In genomic region chr17:81701701-81702100, GRCm38 (mm10) we compare ENCODE assay signal across 28 mouse cellular contexts. TPM values are rescaled to one million over a fixed set of nuclear protein-coding genes. Genes with fewer than 3 reads are reported as not detected.
DNase-seq lines count a peak whose midpoint lies in the region; ATAC-seq and TF ChIP-seq lines count a peak whose summit lies in the region.
"Had no signal": no experiment of that assay in that cellular context is flagged by ENCODE, and none has a peak within 500 bp of the region (broad histone marks: within the 10 kb centered on the region; RNA-seq: fewer than 3 reads in every experiment).

No protein-coding gene starts in this region.

- no peak for DNase-seq in heart, postnatal 36 days
- DNase-seq in heart, adult 18-20 months, result no peak
- DNase-seq in heart, postnatal 14 days, result no peak
- DNase-seq in MEL (ENCODE audit: low read depth, low spot score), result peak; percentile 53
- DNase-seq in midbrain, embryonic 10.5 days (ENCODE audit: low spot score), result no peak
- DNase-seq: adrenal gland, adult 2 months; adrenal gland, postnatal 10 days; adrenal gland, postnatal 25 days; B cell, adult 2 months; cerebellum, adult 11 months; cerebellum, adult 18-20 months; cerebellum, adult 8-10 months; cerebellum, adult 9-11 months; cerebellum, postnatal 14 days; cerebellum, postnatal 36 days; embryo, embryonic 11 days had no signal

- no peaks in the 10 kb centered on the region for H3K79me2 ChIP-seq in MEL (ENCODE audit: control insufficient read depth, insufficient read depth, low read length, poor library complexity)

- intact Hi-C loops in heart, postnatal 36 days (cut with DNase I), result no loop called here
- intact Hi-C loops in heart, postnatal 14 days (cut with DNase I), result no loop called here

- WGBS in heart, embryonic 11.5 days (ENCODE audit: insufficient replicate concordance), result 58% methylated on average over 4 of the region's 4 CpGs
- WGBS in heart, embryonic 13.5 days, result 49% methylated on average over 4 of the region's 4 CpGs
- 39% methylated on average over 4 of the region's 4 CpGs for WGBS in heart, embryonic 16.5 days
- 91% methylated on average over 4 of the region's 4 CpGs for WGBS in midbrain, embryonic 10.5 days

- H3K9ac ChIP-seq in heart, embryonic 11.5 days (ENCODE audit: low read depth, low read length), result no peak overlapping the region
- H3K9ac ChIP-seq in heart, embryonic 13.5 days, result no peak overlapping the region
- no peak overlapping the region for H3K9ac ChIP-seq in heart, embryonic 16.5 days (ENCODE audit: low read length)
- no peak overlapping the region for H3K9ac ChIP-seq in MEL (ENCODE audit: control insufficient read depth, low read depth, low read length, poor library complexity, severe bottlenecking)
- H3K9ac ChIP-seq: embryonic facial prominence, embryonic 13.5 days; embryonic facial prominence, embryonic 15.5 days; forebrain, embryonic 12.5 days had no signal

- no peak overlapping the region for H3K4me3 ChIP-seq in heart, embryonic 11.5 days (ENCODE audit: low read depth, low read length)
- no peak overlapping the region for H3K4me3 ChIP-seq in heart, embryonic 13.5 days
- no peak overlapping the region for H3K4me3 ChIP-seq in heart, embryonic 16.5 days (ENCODE audit: low read length)
- peak overlapping the region in 1 of 2 experiments; percentile 9; a peak in 3 of 4 replicates for H3K4me3 ChIP-seq in MEL (ENCODE audit: control insufficient read depth in 1 of 2, insufficient read depth in 1 of 2, low read depth in 2 of 2, low read length in 2 of 2)
- no peak overlapping the region for H3K4me3 ChIP-seq in midbrain, embryonic 10.5 days
- H3K4me3 ChIP-seq: embryonic facial prominence, embryonic 13.5 days; embryonic facial prominence, embryonic 15.5 days; erythroblast, embryonic 14.5 days; forebrain, embryonic 10.5 days; forebrain, embryonic 12.5 days had no signal

- no peak for ATAC-seq in heart, embryonic 11.5 days (replicated peaks; ENCODE audit: insufficient number of reproducible peaks, low FRiP score, low TSS enrichment)
- ATAC-seq in heart, embryonic 13.5 days (ENCODE audit: extremely low read depth, insufficient number of reproducible peaks, low FRiP score, low TSS enrichment), result no peak
- ATAC-seq in heart, embryonic 16.5 days (replicated peaks; ENCODE audit: extremely low read depth, insufficient read depth, low FRiP score), result no peak
- ATAC-seq: CD4-positive, CD25-positive, alpha-beta regulatory T cell, adult 4 months; forebrain, embryonic 14.5 days had no signal

- H3K27me3 ChIP-seq in heart, embryonic 11.5 days (ENCODE audit: control insufficient read depth, insufficient read depth, low read length), result no peaks in the 10 kb centered on the region
- no peaks in the 10 kb centered on the region for H3K27me3 ChIP-seq in heart, embryonic 13.5 days (replicated peaks)
- no peaks in the 10 kb centered on the region for H3K27me3 ChIP-seq in heart, embryonic 16.5 days (ENCODE audit: control insufficient read depth, insufficient read depth, low read length)
- no peaks in the 10 kb centered on the region for H3K27me3 ChIP-seq in MEL (ENCODE audit: control insufficient read depth in 1 of 2, insufficient read depth in 2 of 2, low read length in 2 of 2)
- H3K27me3 ChIP-seq in midbrain, embryonic 10.5 days (ENCODE audit: low read depth, poor library complexity, severe bottlenecking), result no peaks in the 10 kb centered on the region
- H3K27me3 ChIP-seq: CH12.LX; embryonic facial prominence, embryonic 13.5 days; embryonic facial prominence, embryonic 15.5 days; forebrain, embryonic 12.5 days had no signal

- H3K4me1 ChIP-seq in heart, embryonic 11.5 days (ENCODE audit: control insufficient read depth, insufficient read depth, low read length), result peaks cover 18% of the 10 kb centered on the region
- H3K4me1 ChIP-seq in heart, embryonic 13.5 days, result peaks cover 62% of the 10 kb centered on the region
- peaks cover 49% of the 10 kb centered on the region for H3K4me1 ChIP-seq in heart, embryonic 16.5 days (ENCODE audit: control insufficient read depth, insufficient read depth, low read length)
- H3K4me1 ChIP-seq in MEL (ENCODE audit: control insufficient read depth in 1 of 2, insufficient read depth in 2 of 2, low read length in 2 of 2), result peaks cover 16 to 18% of the 10 kb centered on the region in 2 experiments
- peaks cover 10% of the 10 kb centered on the region; the same call in 1 of the 2 replicates for H3K4me1 ChIP-seq in midbrain, embryonic 10.5 days
- H3K4me1 ChIP-seq: embryonic facial prominence, embryonic 13.5 days; embryonic facial prominence, embryonic 15.5 days had no signal

- no peaks in the 10 kb centered on the region for H3K36me3 ChIP-seq in heart, embryonic 11.5 days (ENCODE audit: control insufficient read depth, insufficient read depth, low read length)
- H3K36me3 ChIP-seq in heart, embryonic 13.5 days, result peaks cover 47% of the 10 kb centered on the region
- peaks cover 5% of the 10 kb centered on the region; the same call in 1 of the 2 replicates for H3K36me3 ChIP-seq in heart, embryonic 16.5 days (ENCODE audit: control insufficient read depth, insufficient read depth)
- peaks cover 0 to 25% of the 10 kb centered on the region in 2 experiments; a peak in 2 of 4 replicates for H3K36me3 ChIP-seq in MEL (ENCODE audit: control insufficient read depth in 1 of 2, insufficient read depth in 2 of 2, low read length in 2 of 2)
- no peaks in the 10 kb centered on the region for H3K36me3 ChIP-seq in midbrain, embryonic 10.5 days
- H3K36me3 ChIP-seq: embryonic facial prominence, embryonic 13.5 days; embryonic facial prominence, embryonic 15.5 days; forebrain, embryonic 10.5 days; forebrain, embryonic 12.5 days; G1E had no signal

- H3K9me3 ChIP-seq in heart, embryonic 11.5 days (replicated peaks; ENCODE audit: control insufficient read depth, low read length), result no peaks in the 10 kb centered on the region
- no peaks in the 10 kb centered on the region for H3K9me3 ChIP-seq in heart, embryonic 13.5 days
- H3K9me3 ChIP-seq in heart, embryonic 16.5 days (replicated peaks; ENCODE audit: control insufficient read depth, low read length), result no peaks in the 10 kb centered on the region
- H3K9me3 ChIP-seq in MEL (replicated peaks; ENCODE audit: insufficient read depth, low read length), result no peaks in the 10 kb centered on the region
- no peaks in the 10 kb centered on the region for H3K9me3 ChIP-seq in midbrain, embryonic 10.5 days (replicated peaks)
- H3K9me3 ChIP-seq: embryonic facial prominence, embryonic 13.5 days; embryonic facial prominence, embryonic 15.5 days; forebrain, embryonic 10.5 days; forebrain, embryonic 12.5 days had no signal

- no peak for TF ChIP-seq RAD21 in MEL (IDR thresholded peaks at IDR 0.05; ENCODE audit: low read depth, low read length)

- TF ChIP-seq POLR2A in MEL (IDR thresholded peaks at IDR 0.05; ENCODE audit: control insufficient read depth in 1 of 2, insufficient read depth in 1 of 2, low read depth in 1 of 2, low read length in 2 of 2, poor library complexity in 1 of 2), result no peak

- TF ChIP-seq CTCF in MEL (IDR thresholded peaks at IDR 0.05 in 2 of 3, conservative IDR thresholded peaks at IDR 0.05 in 1 of 3; ENCODE audit: control insufficient read depth in 1 of 3, insufficient read depth in 1 of 3, low read depth in 2 of 3, low read length in 3 of 3, poor library complexity in 1 of 3, severe bottlenecking in 1 of 3), result no peak

- peak overlapping the region; percentile 46; the same call in 1 of the 2 replicates for H3K27ac ChIP-seq in heart, embryonic 11.5 days (ENCODE audit: low read depth, low read length)
- H3K27ac ChIP-seq in heart, embryonic 13.5 days (replicated peaks), result peak overlapping the region; percentile 39; the same call in 1 of the 2 replicates
- peak overlapping the region; percentile 61 for H3K27ac ChIP-seq in heart, embryonic 16.5 days (ENCODE audit: low read length)
- H3K27ac ChIP-seq in MEL (ENCODE audit: control insufficient read depth, low read depth, low read length), result peak overlapping the region; percentile 34; the same call in 1 of the 2 replicates
- no peak overlapping the region for H3K27ac ChIP-seq in midbrain, embryonic 10.5 days (replicated peaks)
- H3K27ac ChIP-seq: embryonic facial prominence, embryonic 13.5 days; embryonic facial prominence, embryonic 15.5 days; forebrain, embryonic 10.5 days; forebrain, embryonic 12.5 days had no signal

- peak; percentile 63 to 74 for TF ChIP-seq EP300 in MEL (IDR thresholded peaks at IDR 0.05; ENCODE audit: low read depth in 1 of 2, low read length in 2 of 2)

- H3K4me2 ChIP-seq in heart, embryonic 11.5 days, result no peak overlapping the region
- no peak overlapping the region for H3K4me2 ChIP-seq in heart, embryonic 13.5 days
- no peak overlapping the region for H3K4me2 ChIP-seq in heart, embryonic 16.5 days (ENCODE audit: low read depth, low read length)
- H3K4me2 ChIP-seq: embryonic facial prominence, embryonic 13.5 days; embryonic facial prominence, embryonic 15.5 days; forebrain, embryonic 12.5 days had no signal

TF ChIP-seq in MEL, 35 proteins besides CTCF, POLR2A, EP300 and RAD21 (continues in another document):
- no peak for TF ChIP-seq ZC3H11A (IDR thresholded peaks at IDR 0.05; ENCODE audit: low read depth, low read length)
- TF ChIP-seq JUND (IDR thresholded peaks at IDR 0.05; ENCODE audit: low read depth, low read length), result no peak
- no peak for TF ChIP-seq TAL1 (IDR thresholded peaks at IDR 0.05; ENCODE audit: low read length)
- TF ChIP-seq UBTF (IDR thresholded peaks at IDR 0.05; ENCODE audit: borderline replicate concordance, insufficient read depth, low read depth, low read length), result no peak
- TF ChIP-seq SIN3A (IDR thresholded peaks at IDR 0.05; ENCODE audit: low read length), result no peak
- TF ChIP-seq ELF1 (IDR thresholded peaks at IDR 0.05; ENCODE audit: low read depth, low read length), result no peak
- peak; percentile 11; the same call in 1 of the 2 replicates for TF ChIP-seq BHLHE40 (IDR thresholded peaks at IDR 0.05; ENCODE audit: borderline replicate concordance, low read depth, low read length)
- no peak for TF ChIP-seq SMC3 (IDR thresholded peaks at IDR 0.05; ENCODE audit: low read depth, low read length)
- peak; percentile 38; the same call in 1 of the 2 replicates for TF ChIP-seq TCF12 (IDR thresholded peaks at IDR 0.05; ENCODE audit: low read depth, low read length)
- TF ChIP-seq E2F4 (IDR thresholded peaks at IDR 0.05; ENCODE audit: borderline replicate concordance, low read depth, low read length), result no peak

RNA-seq across cellular contexts. Expression of gene Slc8a1, which starts 36.5 kb away (rescaled TPM):
- polyA plus RNA-seq in heart, embryonic 11.5 days (2014; fragmentation: Nextera tagmentation; extraction: Ambion mirVana), result 126 and 148 TPM in 2 replicates
- total RNA-seq in heart, postnatal 36 days (2021), result 100 to 1,000 TPM; 392 to 411 TPM
- polyA plus RNA-seq in heart, embryonic 13.5 days (2015; fragmentation: Nextera tagmentation; extraction: Ambion mirVana), result 67.6 and 73.3 TPM in 2 replicates
- total RNA-seq in heart, adult 18-20 months (2021), result 100 to 1,000 TPM; 508 to 537 TPM
- 84.6 and 88.5 TPM in 2 replicates for polyA plus RNA-seq in heart, embryonic 16.5 days (2015; fragmentation: Nextera tagmentation; extraction: Ambion mirVana)
- total RNA-seq in heart, postnatal 14 days (2021), result 100 to 1,000 TPM; 367 to 433 TPM
- 1.0 and 1.8 TPM in 2 replicates for total RNA-seq in MEL (2012; rRNA removed)
- under 1 TPM in 1 of 2 experiments, not detected in 1; 0.86 TPM for polyA plus RNA-seq in MEL (2012; ENCODE audit: insufficient read depth in 1 of 2, insufficient read length in 2 of 2, low read depth in 1 of 2, low replicate concordance in 2 of 2, missing spikeins in 1 of 2)
- 1.2 and 1.7 TPM in 2 replicates for polyA plus RNA-seq in midbrain, embryonic 10.5 days (2016; fragmentation: Nextera tagmentation; extraction: Ambion mirVana)
- total RNA-seq: CH12.LX had no signal
- polyA plus RNA-seq: erythroblast, embryonic 14.5 days; G1E had no signal

Comparison
In these comparisons a context has a peak if more than half of its experiments do, and no peak if none do; other contexts are left out.
1. RNA of gene Slc8a1, which starts 36.5 kb away (polyA plus RNA-seq): 126 to 148 TPM in heart, embryonic 11.5 days, 84.6 to 88.5 TPM in heart, embryonic 16.5 days and 67.6 to 73.3 TPM in heart, embryonic 13.5 days; 1.2 to 1.7 TPM in midbrain, embryonic 10.5 days and 0.86 TPM in MEL; every median in the first group is over 10 times any median in the second.